Mouse (Mus musculus) 416B (cell line): ENCODE measurements around the gene Atp5b.
A peak's percentile ranks its signal among the peaks of the same experiment; 100 is the strongest.
"Not testable (repeated sequence)": the region's sequence is repeated elsewhere in the genome, so short reads cannot be mapped to it uniquely, and the experiment has no call there.

Experiments used
- DNase-seq: peaks from one replicate; pipeline ENCODE4 v3.0.0; 2011; ENCODE audit warnings: low read depth

Gene Atp5b

GRCm38 (mm10) chr10:128070432-128070831 is 12.6 kb upstream of the Atp5b start:
- not testable (repeated sequence) for DNase-seq

- DNase-seq, result not testable (repeated sequence)
Observed at GRCm38 (mm10) chr10:128078269-128078668, 4.8 kb upstream of the Atp5b start.

- DNase-seq, result peak; percentile 67
Observed at GRCm38 (mm10) chr10:128080496-128080895, 2.6 kb upstream of the Atp5b start.

- peak; percentile 47 for DNase-seq
Observed at GRCm38 (mm10) chr10:128081807-128082476, 1.1 kb upstream of the Atp5b start.

GRCm38 (mm10) chr10:128082477-128082808 is 630 bp upstream of the Atp5b start:
- no peak for DNase-seq

- no peak for DNase-seq
Observed at GRCm38 (mm10) chr10:128083688-128084087, 615 bp downstream of the Atp5b start.

GRCm38 (mm10) chr10:128084160-128084559 is 1.1 kb downstream of the Atp5b start:
- DNase-seq, result peak; percentile 41

GRCm38 (mm10) chr10:128086391-128086790 is 3.3 kb downstream of the Atp5b start:
- DNase-seq, result peak; percentile 64

- DNase-seq, result not testable (repeated sequence)
Observed at GRCm38 (mm10) chr10:128087216-128087615, 4.1 kb downstream of the Atp5b start.

- DNase-seq, result no peak
Observed at GRCm38 (mm10) chr10:128088181-128088580, 5.1 kb downstream of the Atp5b start.

- DNase-seq, result no peak
Observed at GRCm38 (mm10) chr10:128089842-128090241, 6.8 kb downstream of the Atp5b start.

- peak; percentile 95 for DNase-seq
Observed at GRCm38 (mm10) chr10:128090651-128091563, 7.8 kb downstream of the Atp5b start.

- DNase-seq, result peak; percentile 90
Observed at GRCm38 (mm10) chr10:128091564-128092505, 8.8 kb downstream of the Atp5b start, which contains the start of gene Baz2a. Gene Baz2a (plus strand): TSS chr10:128091577.

- DNase-seq, result peak; percentile 78
Observed at GRCm38 (mm10) chr10:128092506-128093495, 9.7 kb downstream of the Atp5b start.

GRCm38 (mm10) chr10:128093496-128094294 is 10.6 kb downstream of the Atp5b start:
- DNase-seq, result peak; percentile 57

- DNase-seq, result peak; percentile 97
Observed at GRCm38 (mm10) chr10:128094340-128094968, 11.4 kb downstream of the Atp5b start.

GRCm38 (mm10) chr10:128095003-128095636 is 12.0 kb downstream of the Atp5b start:
- no peak for DNase-seq

GRCm38 (mm10) chr10:128096313-128096692 is 13.2 kb downstream of the Atp5b start:
- DNase-seq, result no peak
